Mouse (Mus musculus) kidney, postnatal 0 days (tissue): Measurements from ENCODE around the gene Marcksl1. TPM values are rescaled to one million over a fixed set of nuclear protein-coding genes. Genes with fewer than 3 reads are reported as not detected.
"Not testable (repeated sequence)": the region's sequence is repeated elsewhere in the genome, so short reads cannot be mapped to it uniquely, and the experiment has no call there.

Source experiments
- ATAC-seq: fragments of 200-750 bp; cut with Nextera tagmentation; replicated peaks from 2 replicates; pipeline ENCODE4 v1.8.0; 2017; ENCODE audit warnings: low read depth, moderate number of reproducible peaks, moderate TSS enrichment, moderate library complexity; ENCODE audit not compliant: low FRiP score
- DNase-seq: peaks from one replicate; pipeline ENCODE4 v3.0.0-alpha.2; 2016; ENCODE audit warnings: low spot score
- H3K27ac ChIP-seq: fragments of 300-500 bp; sonication (generic); 2 replicates; pipeline ENCODE4 v1.5.1; 2014; ENCODE audit warnings: mild to moderate bottlenecking
- H3K27me3 ChIP-seq: fragments of 300-500 bp; sonication (generic); 2 replicates; pipeline ENCODE4 v1.6.1; 2014; ENCODE audit warnings: low read length, mixed read lengths; ENCODE audit not compliant: insufficient read depth
- H3K36me3 ChIP-seq: fragments of 300-500 bp; sonication (generic); 2 replicates; pipeline ENCODE4 v1.6.1; 2014; ENCODE audit warnings: low read length, mixed read lengths; ENCODE audit not compliant: insufficient read depth
- H3K4me1 ChIP-seq: fragments of 300-500 bp; sonication (generic); replicated peaks from 2 replicates; pipeline ENCODE4 v1.6.1; 2014; ENCODE audit warnings: antibody characterized with exemption, low read length, mixed read lengths; ENCODE audit not compliant: insufficient read depth
- H3K4me2 ChIP-seq: fragments of 300-500 bp; sonication (generic); 2 replicates; pipeline ENCODE4 v1.6.1; 2014; ENCODE audit warnings: mild to moderate bottlenecking, low read length, moderate library complexity, mixed read lengths
- H3K4me3 ChIP-seq: fragments of 300-500 bp; sonication (generic); replicated peaks from 2 replicates; pipeline ENCODE4 v1.5.1; 2014; ENCODE audit warnings: low read depth, low read length
- H3K9ac ChIP-seq: fragments of 300-500 bp; sonication (generic); 2 replicates; pipeline ENCODE4 v1.6.1; 2014; ENCODE audit warnings: low read depth, low read length
- H3K9me3 ChIP-seq: fragments of 300-500 bp; sonication (generic); replicated peaks from 2 replicates; pipeline ENCODE4 v1.6.1; 2016; ENCODE audit warnings: low read length, inconsistent platforms, mixed read lengths
- CTCF ChIP-seq: IDR thresholded peaks from 2 replicates; pipeline ENCODE4 v1.5.1; 2016; ENCODE audit warnings: antibody characterized with exemption, low read depth, mild to moderate bottlenecking, moderate library complexity
- WGBS: fragments of 180-500 bp; shearing (Covaris S2); extraction: QIAGEN DNeasy Blood & Tissue Kit; methylation state at CpG from one replicate; pipeline ENCODE4 v1.1.7; 2014; 5-methylcytosine and 5-hydroxymethylcytosine counted together
- polyA plus RNA-seq: library from polyadenylated mRNA; unstranded; fragments of >200 nt; fragmentation: Nextera tagmentation; extraction: Ambion mirVana; gene quantifications from 2 replicates; pipeline ENCODE4 v1.2.1, GENCODE M21; 2015

Gene Marcksl1
- polyA plus RNA-seq, 1 experiment from 2014 or later: 613 TPM

- Histone ChIP-seq H3K36me3 (peaks cover 33% of the 10 kb centered on the region), H3K27me3 (no peaks in the 10 kb centered on the region), H3K9me3 (no peaks in the 10 kb centered on the region), H3K27ac (no peak overlapping the region), H3K4me2 (no peak overlapping the region), H3K9ac (no peak overlapping the region), H3K4me1 (no peaks in the 10 kb centered on the region), H3K4me3 (no peak overlapping the region)
- no peak for TF ChIP-seq CTCF
- DNase-seq (no peak), ATAC-seq (no peak)
- 81% methylated on average over 8 of the region's 8 CpGs for WGBS
These were observed 5.1 kb downstream of the Marcksl1 start for GRCm38 (mm10) chr4:129518519-129518918.

GRCm38 (mm10) chr4:129525338-129525737 is 12.0 kb downstream of the Marcksl1 start:
- peaks cover 65% of the 10 kb centered on the region for H3K36me3 ChIP-seq
- H3K9me3 ChIP-seq: no peaks in the 10 kb centered on the region
- no peak overlapping the region for H3K4me3 ChIP-seq
- DNase-seq (no peak), ATAC-seq (no peak)
- H3K4me2 ChIP-seq: no peak overlapping the region
- WGBS: 91% methylated on average over 5 of the region's 5 CpGs
- no peaks in the 10 kb centered on the region for H3K4me1 ChIP-seq
- no peak overlapping the region for H3K9ac ChIP-seq
- no peak for TF ChIP-seq CTCF
- no peak overlapping the region for H3K27ac ChIP-seq
- no peaks in the 10 kb centered on the region for H3K27me3 ChIP-seq

DNA sequence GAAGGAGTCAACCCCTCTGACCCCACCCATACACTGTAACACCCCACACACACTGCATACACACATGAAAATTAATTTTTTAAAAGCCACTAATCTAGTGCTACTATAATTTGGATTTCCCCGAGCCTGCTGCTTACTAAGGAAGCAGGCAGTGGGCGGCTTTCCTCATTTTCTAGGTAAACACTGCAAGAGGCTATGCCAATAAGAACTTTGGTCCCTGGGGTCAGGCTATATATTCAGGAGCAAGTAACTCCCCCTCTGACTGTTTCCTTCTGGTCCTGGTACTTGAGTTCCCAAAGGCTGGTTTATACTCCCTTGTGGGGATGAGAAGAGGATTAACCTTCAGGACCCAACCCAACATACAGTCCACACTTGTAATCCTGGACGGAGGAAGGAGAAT is 12.5 kb downstream of the Marcksl1 start:
- Histone ChIP-seq H3K9ac (no peak overlapping the region), H3K9me3 (no peaks in the 10 kb centered on the region), H3K36me3 (peaks cover 66% of the 10 kb centered on the region), H3K27me3 (no peaks in the 10 kb centered on the region), H3K4me1 (no peaks in the 10 kb centered on the region), H3K27ac (no peak overlapping the region), H3K4me3 (no peak overlapping the region), H3K4me2 (no peak overlapping the region)
- ATAC-seq (no peak), DNase-seq (no peak)
- 62% methylated on average over 3 of the region's 3 CpGs for WGBS
- no peak for TF ChIP-seq CTCF

DNA sequence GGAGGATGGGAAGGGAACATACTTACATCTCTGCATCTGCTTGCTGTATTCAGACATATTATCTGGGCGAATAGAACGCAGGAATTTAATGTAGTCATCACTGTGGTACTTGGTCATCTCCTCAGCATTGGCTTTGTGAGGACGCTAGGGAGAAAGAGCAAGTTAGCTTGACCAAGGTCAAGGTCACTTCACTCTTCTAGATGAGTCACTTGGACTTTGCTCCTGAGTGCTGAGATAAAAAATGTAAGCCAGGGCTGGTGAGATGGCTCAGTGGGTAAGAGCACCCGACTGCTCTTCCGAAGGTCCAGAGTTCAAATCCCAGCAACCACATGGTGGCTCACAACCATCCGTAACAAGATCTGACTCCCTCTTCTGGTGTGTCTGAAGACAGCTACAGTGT is 15.5 kb downstream of the Marcksl1 start:
- not testable (repeated sequence) for H3K4me2 ChIP-seq, DNase-seq, H3K27ac ChIP-seq, H3K27me3 ChIP-seq, H3K4me1 ChIP-seq, H3K9ac ChIP-seq, H3K4me3 ChIP-seq, H3K9me3 ChIP-seq, ATAC-seq
- peaks cover 51% of the 10 kb centered on the region for H3K36me3 ChIP-seq
- WGBS: 89% methylated on average over 5 of the region's 6 CpGs

DNA sequence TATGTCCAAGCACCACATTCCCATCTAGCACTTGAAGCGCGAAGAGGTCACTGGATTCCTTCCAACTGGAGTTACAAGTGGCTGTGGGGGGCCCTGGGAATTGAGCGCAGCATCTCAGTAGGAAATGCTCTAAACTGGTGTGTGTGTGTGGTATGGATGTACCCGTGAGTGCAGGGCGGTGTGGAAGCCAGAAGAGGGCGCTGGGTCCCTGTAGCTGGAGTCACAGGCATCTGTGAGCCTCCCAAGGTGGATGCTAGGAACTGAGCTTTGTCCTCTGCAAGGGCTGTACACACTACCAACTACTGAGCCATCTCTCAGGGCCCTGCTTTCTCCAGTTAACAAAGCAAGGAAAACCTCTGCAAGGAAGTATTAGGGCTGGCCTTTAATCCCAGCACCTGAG is 26.6 kb downstream of the Marcksl1 start:
- Histone ChIP-seq H3K4me2 (no peak overlapping the region), H3K9ac (no peak overlapping the region), H3K27me3 (no peaks in the 10 kb centered on the region), H3K9me3 (no peaks in the 10 kb centered on the region), H3K36me3 (no peaks in the 10 kb centered on the region), H3K4me1 (peaks cover 11% of the 10 kb centered on the region; the same call in 1 of the 2 replicates), H3K27ac (no peak overlapping the region), H3K4me3 (no peak overlapping the region)
- DNase-seq (peak; percentile 29), ATAC-seq (no peak)
- WGBS: 88% methylated on average over 6 of the region's 6 CpGs
- TF ChIP-seq CTCF: peak; percentile 57

DNA sequence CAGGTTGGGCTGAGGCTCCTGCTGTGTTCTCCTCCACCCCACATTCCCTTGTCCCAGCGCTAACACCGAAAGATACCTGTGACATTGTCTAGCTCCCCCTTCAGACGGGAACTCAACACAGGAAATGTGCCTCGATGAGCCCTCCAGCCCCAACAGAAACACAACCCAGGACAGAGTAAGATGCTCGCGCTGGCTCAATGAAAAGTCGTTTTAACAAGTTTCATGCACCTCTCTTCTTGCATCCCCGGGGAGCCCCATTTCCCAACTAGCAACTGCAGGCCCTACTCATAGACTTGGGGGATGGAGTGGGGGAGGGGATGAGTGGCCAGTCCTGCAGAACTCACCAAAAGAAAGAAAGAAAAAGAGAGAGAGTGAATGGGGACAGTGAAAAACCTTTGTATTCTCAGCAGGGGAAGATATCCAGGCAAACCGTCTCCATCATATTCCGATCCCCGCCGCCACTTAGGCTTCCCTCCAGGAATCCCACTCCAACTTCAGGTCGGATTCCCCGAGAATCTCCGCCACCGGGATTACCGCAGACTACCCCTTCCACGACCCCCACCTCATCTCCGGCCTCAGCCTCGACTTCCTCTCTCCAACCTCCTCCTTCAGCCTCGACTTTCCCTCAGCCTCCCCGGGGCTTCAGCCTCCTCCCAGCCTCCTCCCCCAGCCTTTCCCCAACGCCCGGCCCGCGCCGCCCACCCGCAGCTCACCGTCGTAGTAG is 28.6 kb downstream of the Marcksl1 start:
- DNase-seq: peak; percentile 36
- under 1% methylated on average over 30 of the region's 30 CpGs for WGBS
- ATAC-seq: no peak; the same call in 1 of the 2 replicates
- Histone ChIP-seq H3K9me3 (no peaks in the 10 kb centered on the region), H3K4me1 (peaks cover 11% of the 10 kb centered on the region; the same call in 1 of the 2 replicates), H3K36me3 (no peaks in the 10 kb centered on the region), H3K27me3 (no peaks in the 10 kb centered on the region), H3K27ac (peak overlapping the region; percentile 88), H3K4me3 (peak overlapping the region; percentile 87), H3K4me2 (peak overlapping the region; percentile 87), H3K9ac (peak overlapping the region; percentile 87)
- TF ChIP-seq CTCF: peak; percentile 48; the same call in 1 of the 2 replicates
